Mouse (Mus musculus): Measurements from ENCODE around the gene Ttc13. TPM values are rescaled to one million over a fixed set of nuclear protein-coding genes. Genes with fewer than 3 reads are reported as not detected.

Ttc13 gene
- polyA plus RNA-seq, 1 experiment = 9.4 TPM

- Histone ChIP-seq H3K36me3 (ENCODE audit: control insufficient read depth, insufficient read depth, low read length) (no peaks in the 10 kb centered on the region), H3K27me3 (replicated peaks; ENCODE audit: control insufficient read depth, insufficient read depth, low read length) (no peaks in the 10 kb centered on the region), H3K4me1 (ENCODE audit: control insufficient read depth, insufficient read depth, low read length) (no peaks in the 10 kb centered on the region; the same call in 1 of the 2 replicates), H3K27ac (ENCODE audit: insufficient read depth, low read depth, low read length) (no peak overlapping the region), H3K4me3 (ENCODE audit: insufficient read depth, low read depth, low read length) (no peak overlapping the region)
- 78% methylated on average over 4 of the region's 4 CpGs for WGBS
- TF ChIP-seq POLR2A (IDR thresholded peaks at IDR 0.05; ENCODE audit: low read depth, low read length) (no peak), CTCF (conservative IDR thresholded peaks at IDR 0.05; ENCODE audit: insufficient read depth, insufficient read length, low read depth, low read length) (no peak)
- no peak for DNase-seq
Measured at GRCm38 (mm10) chr8:124630891-124631290, 90.9 kb downstream of the Ttc13 start.

GRCm38 (mm10) chr8:124630489-124630888, 91.3 kb downstream of the Ttc13 start:
- TF ChIP-seq CTCF (conservative IDR thresholded peaks at IDR 0.05; ENCODE audit: insufficient read depth, insufficient read length, low read depth, low read length) = no peak
- TF ChIP-seq POLR2A (IDR thresholded peaks at IDR 0.05; ENCODE audit: low read depth, low read length) = no peak
- Histone ChIP-seq H3K27ac (ENCODE audit: insufficient read depth, low read depth, low read length) (no peak overlapping the region), H3K4me1 (ENCODE audit: control insufficient read depth, insufficient read depth, low read length) (no peaks in the 10 kb centered on the region; the same call in 1 of the 2 replicates), H3K27me3 (replicated peaks; ENCODE audit: control insufficient read depth, insufficient read depth, low read length) (no peaks in the 10 kb centered on the region), H3K4me3 (ENCODE audit: insufficient read depth, low read depth, low read length) (no peak overlapping the region), H3K36me3 (ENCODE audit: control insufficient read depth, insufficient read depth, low read length) (no peaks in the 10 kb centered on the region)
- 75% methylated on average over 6 of the region's 6 CpGs for WGBS
- peak; percentile 36 for DNase-seq

GRCm38 (mm10) chr8:124626251-124626650, 95.5 kb downstream of the Ttc13 start:
- no peak for TF ChIP-seq CTCF (conservative IDR thresholded peaks at IDR 0.05; ENCODE audit: insufficient read depth, insufficient read length, low read depth, low read length)
- TF ChIP-seq POLR2A (IDR thresholded peaks at IDR 0.05; ENCODE audit: low read depth, low read length) = no peak
- 94% methylated on average over 9 of the region's 9 CpGs for WGBS

More at GRCm38 (mm10) chr8:124626251-124626650, 95.5 kb downstream of the Ttc13 start:
- no peaks in the 10 kb centered on the region for H3K36me3 ChIP-seq (ENCODE audit: control insufficient read depth, insufficient read depth, low read length)
- H3K27me3 ChIP-seq (replicated peaks; ENCODE audit: control insufficient read depth, insufficient read depth, low read length) = no peaks in the 10 kb centered on the region
- no peak for DNase-seq
- no peak overlapping the region for H3K27ac ChIP-seq (ENCODE audit: insufficient read depth, low read depth, low read length)
- no peak overlapping the region for H3K4me3 ChIP-seq (ENCODE audit: insufficient read depth, low read depth, low read length)
- no peaks in the 10 kb centered on the region for H3K4me1 ChIP-seq (ENCODE audit: control insufficient read depth, insufficient read depth, low read length)

Other genes with a start within 250 kb of the Ttc13 start
- 21.2 and 21.3 TPM in 2 replicates for gene Cog2, start 201.2 kb downstream of the Ttc13 start, polyA plus RNA-seq (2012; rRNA removed)
- gene Agt, start 152.3 kb downstream of the Ttc13 start, polyA plus RNA-seq (2012; rRNA removed) = 91.6 and 136 TPM in 2 replicates
- not detected in 2 replicates for gene Capn9, start 145.9 kb downstream of the Ttc13 start, polyA plus RNA-seq (2012; rRNA removed)
- gene 2310022B05Rik, start 58.6 kb downstream of the Ttc13 start, polyA plus RNA-seq (2012; rRNA removed) = 44.4 and 47.9 TPM in 2 replicates
- 8.8 and 13.9 TPM in 2 replicates for gene Arv1, start 156 bp upstream of the Ttc13 start, polyA plus RNA-seq (2012; rRNA removed)
- gene Fam89a, start 29.8 kb upstream of the Ttc13 start, polyA plus RNA-seq (2012; rRNA removed) = 1.9 TPM in 2 replicates
- 0.14 and 0.30 TPM in 2 replicates for gene Trim67, start 71.1 kb upstream of the Ttc13 start, polyA plus RNA-seq (2012; rRNA removed)
- 69.7 and 72.9 TPM in 2 replicates for gene Gnpat, start 141.1 kb upstream of the Ttc13 start, polyA plus RNA-seq (2012; rRNA removed)
- gene 2810004N23Rik, start 141.1 kb upstream of the Ttc13 start, polyA plus RNA-seq (2012; rRNA removed) = 13.6 and 13.8 TPM in 2 replicates
- gene Exoc8, start 175.7 kb upstream of the Ttc13 start, polyA plus RNA-seq (2012; rRNA removed) = 8.2 and 8.4 TPM in 2 replicates
- 8.3 and 9.5 TPM in 2 replicates for gene Sprtn, start 175.9 kb upstream of the Ttc13 start, polyA plus RNA-seq (2012; rRNA removed)
- gene Egln1, start 227.3 kb upstream of the Ttc13 start, polyA plus RNA-seq (2012; rRNA removed) = 35.8 and 38.8 TPM in 2 replicates

All from kidney, adult 2 months (tissue).